Mouse (Mus musculus) neural tube, embryonic 12.5 days (tissue): Measurements from ENCODE around the gene Slc16a12. TPM values are rescaled to one million over a fixed set of nuclear protein-coding genes. Genes with fewer than 3 reads are reported as not detected.

ENCODE experiments used
- ATAC-seq: fragments of 200-750 bp; cut with Nextera tagmentation; 2 replicates; pipeline ENCODE4 v1.8.0; 2017; ENCODE audit warnings: low read depth, mild to moderate bottlenecking, moderate TSS enrichment, moderate library complexity; ENCODE audit not compliant: low FRiP score
- H3K27ac ChIP-seq: fragments of 300-500 bp; sonication (generic); 2 replicates; pipeline ENCODE4 v1.5.1; 2016
- H3K27me3 ChIP-seq: fragments of 300-500 bp; sonication (generic); replicated peaks from 2 replicates; pipeline ENCODE4 v1.6.1; 2016; ENCODE audit warnings: mild to moderate bottlenecking
- H3K36me3 ChIP-seq: fragments of 300-500 bp; sonication (generic); 2 replicates; pipeline ENCODE4 v1.6.1; 2016; ENCODE audit warnings: mild to moderate bottlenecking
- H3K4me1 ChIP-seq: fragments of 300-500 bp; sonication (generic); 2 replicates; pipeline ENCODE4 v1.6.1; 2016
- H3K4me2 ChIP-seq: fragments of 300-500 bp; sonication (generic); replicated peaks from 2 replicates; pipeline ENCODE4 v1.6.1; 2016; ENCODE audit warnings: mild to moderate bottlenecking
- H3K4me3 ChIP-seq: fragments of 300-500 bp; sonication (generic); 2 replicates; pipeline ENCODE4 v1.5.1; 2016
- H3K9ac ChIP-seq: fragments of 300-500 bp; sonication (generic); 2 replicates; pipeline ENCODE4 v1.6.1; 2016; ENCODE audit warnings: mild to moderate bottlenecking
- H3K9me3 ChIP-seq: fragments of 300-500 bp; sonication (generic); 2 replicates; pipeline ENCODE4 v1.6.1; 2016; ENCODE audit warnings: mild to moderate bottlenecking
- WGBS: fragments of 180-500 bp; shearing (Covaris S2); methylation state at CpG from one replicate; pipeline ENCODE4 v1.1.7; 2016; 5-methylcytosine and 5-hydroxymethylcytosine counted together
- polyA plus RNA-seq: library from polyadenylated mRNA; unstranded; fragments of >200 nt; fragmentation: Nextera tagmentation; extraction: Ambion mirVana; gene quantifications from 2 replicates; pipeline ENCODE4 v1.2.1, GENCODE M21; 2016

The Slc16a12 gene
- polyA plus RNA-seq, 1 experiment from 2014 or later, result 2.4 TPM

DNA sequence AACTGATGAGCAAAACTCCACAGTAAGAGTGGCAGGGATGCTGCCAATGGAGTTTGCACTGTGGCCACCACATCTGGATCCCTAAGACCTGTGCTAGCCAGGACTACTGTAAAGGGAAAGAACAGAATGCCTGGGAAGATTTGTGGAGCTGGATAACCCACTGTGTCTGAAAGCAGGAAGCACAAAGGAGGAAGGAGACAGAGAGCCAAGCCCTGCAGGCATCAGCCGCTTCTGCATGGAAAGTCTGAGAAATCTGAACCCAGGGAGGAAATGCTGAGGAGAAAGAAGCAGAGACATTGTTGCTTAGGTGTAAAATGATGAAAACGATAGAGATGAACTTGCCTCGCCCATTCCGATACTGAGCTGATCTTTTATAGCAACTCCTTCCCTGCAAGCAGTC, 22.5 kb downstream of the Slc16a12 start:
- H3K4me3 ChIP-seq, result no peak overlapping the region
- no peaks in the 10 kb centered on the region for H3K4me1 ChIP-seq
- WGBS, result 91% methylated on average over 4 of the region's 4 CpGs
- H3K27me3 ChIP-seq, result no peaks in the 10 kb centered on the region
- no peak for ATAC-seq
- no peaks in the 10 kb centered on the region for H3K9me3 ChIP-seq
- H3K4me2 ChIP-seq, result no peak overlapping the region
- H3K27ac ChIP-seq, result no peak overlapping the region
- no peaks in the 10 kb centered on the region for H3K36me3 ChIP-seq
- H3K9ac ChIP-seq, result no peak overlapping the region

GRCm38 (mm10) chr19:34722541-34722940, 24.5 kb downstream of the Slc16a12 start:
- H3K9me3 ChIP-seq, result no peaks in the 10 kb centered on the region
- no peak overlapping the region for H3K4me3 ChIP-seq
- H3K4me2 ChIP-seq, result no peak overlapping the region
- no peaks in the 10 kb centered on the region for H3K27me3 ChIP-seq
- H3K9ac ChIP-seq, result no peak overlapping the region
- WGBS, result 84% methylated on average over 3 of the region's 3 CpGs
- H3K36me3 ChIP-seq, result no peaks in the 10 kb centered on the region
- H3K4me1 ChIP-seq, result no peaks in the 10 kb centered on the region
- no peak overlapping the region for H3K27ac ChIP-seq
- no peak for ATAC-seq

DNA sequence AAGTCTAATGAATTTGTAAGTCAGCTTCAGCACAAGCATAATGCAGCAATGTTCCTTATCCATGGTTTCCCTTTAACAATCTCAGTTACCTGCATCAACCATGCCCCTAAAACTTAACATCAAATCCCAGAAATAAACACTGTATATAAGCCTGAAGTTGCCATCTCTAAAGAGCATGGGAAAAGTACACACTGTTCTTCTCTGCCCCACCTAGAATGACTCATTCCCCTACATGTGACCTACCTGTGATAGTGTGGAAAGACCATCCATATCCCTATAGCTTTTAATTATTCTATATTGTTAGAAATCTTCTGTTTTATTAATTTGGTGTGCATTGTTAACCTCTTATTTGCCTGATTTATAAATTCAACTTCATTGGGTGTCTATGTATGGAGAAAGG, 27.0 kb downstream of the Slc16a12 start:
- ATAC-seq, result no peak
- Histone ChIP-seq H3K4me2 (no peak overlapping the region), H3K36me3 (no peaks in the 10 kb centered on the region), H3K4me3 (no peak overlapping the region), H3K27ac (no peak overlapping the region), H3K27me3 (no peaks in the 10 kb centered on the region), H3K9me3 (no peaks in the 10 kb centered on the region), H3K4me1 (no peaks in the 10 kb centered on the region), H3K9ac (no peak overlapping the region)

DNA sequence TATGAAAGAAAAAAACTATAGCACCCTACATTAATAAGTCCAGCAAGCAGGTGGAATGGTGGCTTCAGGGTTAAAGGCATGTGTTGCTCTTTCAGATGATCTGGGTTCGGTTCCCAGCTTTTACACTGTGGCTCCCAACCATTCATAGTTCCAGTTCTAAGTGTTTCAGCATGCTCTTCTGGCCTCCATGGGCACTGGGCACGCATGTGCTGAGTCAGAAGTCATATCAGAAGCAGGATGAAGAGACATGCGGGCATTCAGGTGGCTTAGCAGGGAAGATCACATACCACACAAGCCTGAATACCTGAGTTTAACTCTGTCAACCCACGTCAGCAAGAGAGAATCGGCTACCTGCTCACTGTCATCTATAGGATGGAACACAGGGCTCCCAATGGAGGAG, 28.1 kb downstream of the Slc16a12 start:
- 83% methylated on average over 5 of the region's 5 CpGs for WGBS
- Histone ChIP-seq H3K4me2 (no peak overlapping the region), H3K9ac (no peak overlapping the region), H3K4me3 (no peak overlapping the region), H3K27ac (no peak overlapping the region), H3K4me1 (no peaks in the 10 kb centered on the region), H3K36me3 (no peaks in the 10 kb centered on the region), H3K27me3 (no peaks in the 10 kb centered on the region), H3K9me3 (no peaks in the 10 kb centered on the region)
- ATAC-seq, result no peak

DNA sequence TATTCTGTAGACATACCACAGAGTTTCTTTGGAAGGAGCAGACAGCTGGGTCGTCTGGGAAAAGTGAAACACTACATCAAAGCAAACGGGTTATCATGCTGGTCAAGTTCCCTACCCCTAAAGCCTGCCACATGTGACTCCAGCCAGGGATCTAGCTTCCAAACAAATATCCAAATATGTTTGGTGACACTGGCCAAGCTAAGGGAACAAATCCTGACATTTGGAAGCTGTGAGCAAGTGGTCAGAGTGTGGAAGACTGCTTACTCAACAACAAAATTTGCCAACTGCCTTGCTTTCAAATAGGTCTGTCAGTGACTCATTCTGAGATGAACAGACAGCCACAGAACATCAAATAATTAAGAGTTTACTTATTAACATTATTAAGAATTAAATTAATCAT, 28.6 kb downstream of the Slc16a12 start:
- no peaks in the 10 kb centered on the region for H3K36me3 ChIP-seq
- no peak overlapping the region for H3K4me2 ChIP-seq
- H3K4me3 ChIP-seq, result no peak overlapping the region
- H3K4me1 ChIP-seq, result no peaks in the 10 kb centered on the region
- H3K27me3 ChIP-seq, result no peaks in the 10 kb centered on the region
- no peak overlapping the region for H3K9ac ChIP-seq
- WGBS, result 57% methylated on average over 2 of the region's 2 CpGs
- no peak overlapping the region for H3K27ac ChIP-seq
- H3K9me3 ChIP-seq, result no peaks in the 10 kb centered on the region
- ATAC-seq, result no peak

- H3K36me3 ChIP-seq, result no peaks in the 10 kb centered on the region
- H3K9me3 ChIP-seq, result no peaks in the 10 kb centered on the region
- H3K27me3 ChIP-seq, result no peaks in the 10 kb centered on the region
- no peak overlapping the region for H3K9ac ChIP-seq
- H3K4me3 ChIP-seq, result no peak overlapping the region
- H3K27ac ChIP-seq, result no peak overlapping the region
- no peaks in the 10 kb centered on the region for H3K4me1 ChIP-seq
- 86% methylated on average over 1 of the region's 1 CpGs for WGBS
- ATAC-seq, result no peak
- no peak overlapping the region for H3K4me2 ChIP-seq
These were observed 31.2 kb downstream of the Slc16a12 start for GRCm38 (mm10) chr19:34715895-34716294.

- 58% methylated on average over 5 of the region's 5 CpGs for WGBS
- no peaks in the 10 kb centered on the region for H3K4me1 ChIP-seq
- H3K4me3 ChIP-seq, result no peak overlapping the region
- H3K27ac ChIP-seq, result no peak overlapping the region
- H3K36me3 ChIP-seq, result no peaks in the 10 kb centered on the region
- no peak overlapping the region for H3K4me2 ChIP-seq
- no peaks in the 10 kb centered on the region for H3K27me3 ChIP-seq
- no peaks in the 10 kb centered on the region for H3K9me3 ChIP-seq
- no peak overlapping the region for H3K9ac ChIP-seq
- ATAC-seq, result no peak
These were observed 32.8 kb downstream of the Slc16a12 start for GRCm38 (mm10) chr19:34714250-34714666.

GRCm38 (mm10) chr19:34712050-34712449, 35.0 kb downstream of the Slc16a12 start:
- Histone ChIP-seq H3K4me3 (no peak overlapping the region), H3K9ac (no peak overlapping the region), H3K4me1 (no peaks in the 10 kb centered on the region), H3K9me3 (no peaks in the 10 kb centered on the region), H3K27ac (no peak overlapping the region), H3K27me3 (no peaks in the 10 kb centered on the region), H3K36me3 (no peaks in the 10 kb centered on the region), H3K4me2 (no peak overlapping the region)
- no peak for ATAC-seq
- 84% methylated on average over 2 of the region's 2 CpGs for WGBS

GRCm38 (mm10) chr19:34708221-34708620, 38.9 kb downstream of the Slc16a12 start:
- ATAC-seq, result no peak
- no peak overlapping the region for H3K27ac ChIP-seq
- no peak overlapping the region for H3K4me3 ChIP-seq
- no peak overlapping the region for H3K4me2 ChIP-seq
- WGBS, result 85% methylated on average over 2 of the region's 2 CpGs
- no peaks in the 10 kb centered on the region for H3K9me3 ChIP-seq
- H3K27me3 ChIP-seq, result no peaks in the 10 kb centered on the region
- H3K36me3 ChIP-seq, result no peaks in the 10 kb centered on the region
- H3K9ac ChIP-seq, result no peak overlapping the region
- no peaks in the 10 kb centered on the region for H3K4me1 ChIP-seq

DNA sequence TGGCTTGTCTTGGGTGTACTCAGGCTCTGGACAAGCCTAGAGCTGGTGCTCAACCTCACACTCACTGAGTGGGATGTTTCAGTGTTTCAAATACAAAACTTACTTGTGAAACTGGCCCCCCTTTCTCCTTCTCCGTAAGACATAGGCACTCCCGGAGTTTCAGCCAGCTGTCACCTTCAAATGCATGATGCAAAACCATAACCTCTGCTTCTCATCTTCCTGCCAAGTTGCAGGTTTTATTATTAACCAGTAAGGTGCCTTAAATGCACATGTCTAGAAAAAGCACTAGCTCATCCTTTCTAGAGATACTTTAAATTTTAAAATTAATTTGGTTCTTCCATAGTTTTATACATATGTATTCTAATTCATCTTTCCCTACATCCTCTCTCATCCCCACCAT, 39.5 kb downstream of the Slc16a12 start:
- Histone ChIP-seq H3K27me3 (no peaks in the 10 kb centered on the region), H3K27ac (no peak overlapping the region), H3K9me3 (no peaks in the 10 kb centered on the region), H3K9ac (no peak overlapping the region), H3K4me2 (no peak overlapping the region), H3K36me3 (no peaks in the 10 kb centered on the region), H3K4me3 (no peak overlapping the region), H3K4me1 (no peaks in the 10 kb centered on the region)
- WGBS, result 77% methylated on average over 2 of the region's 2 CpGs
- ATAC-seq, result no peak

DNA sequence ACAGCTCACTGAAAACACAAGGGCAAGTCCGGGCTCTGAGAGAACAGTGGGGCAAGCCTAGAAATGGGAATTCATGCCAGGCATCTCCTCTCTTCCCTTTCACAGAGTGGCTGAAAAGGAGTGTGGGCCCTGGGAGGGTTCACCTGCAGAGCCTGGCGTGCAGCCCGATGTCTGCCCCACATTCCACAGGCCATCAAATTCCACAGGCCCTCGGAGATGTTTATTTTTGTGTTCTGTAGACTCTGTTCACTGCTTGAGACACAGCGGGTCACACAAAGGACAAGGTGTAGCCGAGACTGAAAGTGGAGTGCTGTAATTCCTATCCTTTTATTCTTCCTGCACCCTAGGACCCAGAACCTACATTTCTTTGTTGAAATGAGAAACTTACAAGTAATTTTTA, 40.8 kb downstream of the Slc16a12 start:
- Histone ChIP-seq H3K9me3 (no peaks in the 10 kb centered on the region), H3K4me1 (no peaks in the 10 kb centered on the region)
- WGBS, result 72% methylated on average over 6 of the region's 6 CpGs

GRCm38 (mm10) chr19:34705141-34705540, 41.9 kb downstream of the Slc16a12 start:
- Histone ChIP-seq H3K4me3 (no peak overlapping the region), H3K9ac (no peak overlapping the region), H3K4me2 (no peak overlapping the region), H3K27me3 (no peaks in the 10 kb centered on the region), H3K36me3 (no peaks in the 10 kb centered on the region), H3K9me3 (no peaks in the 10 kb centered on the region), H3K4me1 (no peaks in the 10 kb centered on the region), H3K27ac (no peak overlapping the region)
- 95% methylated on average over 1 of the region's 1 CpGs for WGBS
- ATAC-seq, result no peak

More for the DNA sequence above, 40.8 kb downstream of the Slc16a12 start:
- no peak overlapping the region for H3K27ac ChIP-seq
- no peaks in the 10 kb centered on the region for H3K27me3 ChIP-seq
- no peak overlapping the region for H3K4me3 ChIP-seq
- ATAC-seq, result no peak
- H3K4me2 ChIP-seq, result no peak overlapping the region
- no peaks in the 10 kb centered on the region for H3K36me3 ChIP-seq
- no peak overlapping the region for H3K9ac ChIP-seq

DNA sequence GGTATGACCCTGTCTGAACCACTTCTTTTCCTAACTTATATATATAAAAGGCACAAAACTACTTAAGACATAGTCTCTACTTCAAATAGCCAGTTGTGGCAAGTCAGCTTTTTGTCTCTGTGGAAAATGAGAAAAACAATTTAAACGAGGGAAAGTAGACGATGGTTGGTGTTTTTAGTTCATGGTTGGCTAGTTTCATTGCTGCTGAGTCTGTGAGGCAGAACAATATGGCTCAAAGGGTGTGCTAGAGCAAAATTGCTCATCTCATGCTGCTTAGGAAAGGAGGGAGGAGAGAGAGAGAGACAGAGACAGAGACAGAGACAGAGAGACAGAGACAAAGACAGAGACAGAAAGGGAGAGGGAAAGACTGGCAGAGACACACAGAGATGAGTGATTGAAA, 47.8 kb downstream of the Slc16a12 start:
- Histone ChIP-seq H3K9me3 (no peaks in the 10 kb centered on the region), H3K4me3 (no peak overlapping the region)
- 61% methylated on average over 2 of the region's 2 CpGs for WGBS

More for the DNA sequence above, 47.8 kb downstream of the Slc16a12 start:
- Histone ChIP-seq H3K27me3 (no peaks in the 10 kb centered on the region), H3K27ac (no peak overlapping the region), H3K9ac (no peak overlapping the region), H3K4me2 (no peak overlapping the region), H3K4me1 (no peaks in the 10 kb centered on the region), H3K36me3 (no peaks in the 10 kb centered on the region)
- ATAC-seq, result no peak
